Mouse (Mus musculus) ES-E14 (cell line): ENCODE data around the gene Pvrig.

Experiments used
- CHD2 ChIP-seq: IDR thresholded peaks from 2 replicates; pipeline ENCODE4 v1.6.1; 2014; ENCODE audit warnings: mild to moderate bottlenecking, low read depth, low read length, inconsistent platforms
- ZNF384 ChIP-seq: IDR thresholded peaks from 2 replicates; pipeline ENCODE4 v1.6.1; 2012; ENCODE audit warnings: low read depth, low read length, inconsistent platforms

DNA sequence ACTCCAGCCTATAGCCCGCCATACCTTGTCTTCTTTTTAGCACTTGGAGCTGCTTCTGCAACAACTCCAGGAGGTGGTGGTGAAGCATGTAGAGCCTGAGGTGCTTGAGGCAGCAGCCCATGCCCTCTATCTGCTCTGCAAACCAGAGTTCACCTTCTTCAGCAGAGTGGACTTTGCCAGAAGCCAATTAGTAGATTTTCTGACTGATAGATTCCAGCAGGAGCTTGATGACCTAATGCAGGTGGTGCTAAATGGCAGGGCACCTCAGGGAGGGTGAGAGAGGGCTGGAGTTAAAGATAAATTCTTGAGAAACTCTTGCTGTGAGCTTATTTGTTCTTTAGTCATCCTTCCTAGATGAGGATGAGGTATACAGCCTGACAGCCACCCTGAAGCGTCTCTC is 42.1 kb upstream of the Pvrig start:
- no peak for TF ChIP-seq ZNF384
- no peak for TF ChIP-seq CHD2
